Mouse (Mus musculus): ENCODE data around the gene P2rx5.

P2rx5 gene

DNA sequence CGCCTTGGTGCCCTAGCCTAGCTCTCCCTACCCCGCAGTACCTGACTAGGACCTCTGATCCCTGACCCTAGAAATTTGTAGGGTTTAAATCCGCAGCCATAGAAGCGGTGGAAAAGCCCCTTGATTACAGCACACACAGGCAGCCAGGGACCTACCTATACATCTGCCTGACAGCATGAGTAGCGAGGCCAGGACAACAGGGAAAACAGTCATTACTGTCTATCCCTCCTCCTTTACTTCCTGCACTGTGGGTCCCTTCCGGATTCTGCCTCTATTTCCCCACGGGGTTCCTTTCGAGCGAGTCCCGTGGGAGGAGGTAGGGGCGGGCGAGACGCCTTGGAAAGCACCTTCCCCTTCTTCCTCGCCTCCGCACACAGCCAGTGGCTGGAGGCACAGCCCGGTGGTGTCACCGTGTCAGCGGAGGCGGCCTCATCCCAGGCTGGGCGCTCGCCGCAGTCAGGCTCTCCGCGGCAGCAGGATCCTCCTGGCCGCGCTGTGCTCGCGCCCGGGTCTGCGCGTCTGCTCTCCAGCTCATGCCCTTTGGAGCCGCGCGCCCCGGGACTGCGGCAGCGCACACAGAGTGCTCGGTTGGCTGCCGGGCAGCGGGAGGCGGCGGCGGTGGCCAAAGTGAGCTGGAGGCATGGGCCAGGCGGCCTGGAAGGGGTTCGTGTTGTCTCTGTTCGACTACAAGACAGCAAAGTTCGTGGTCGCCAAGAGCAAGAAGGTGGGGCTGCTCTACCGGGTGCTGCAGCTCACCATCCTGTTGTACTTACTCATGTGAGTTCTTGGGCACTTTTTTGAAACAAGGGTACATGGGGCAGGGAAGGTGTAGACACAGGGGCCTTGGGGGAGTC is at the start of gene P2rx5:
P2rx5 (plus strand) TSS at position 465 of the 854 bp plus-strand sequence.
- DNase-seq (ENCODE audit: extremely low read depth, insufficient read length, low spot score) = no peak

DNA sequence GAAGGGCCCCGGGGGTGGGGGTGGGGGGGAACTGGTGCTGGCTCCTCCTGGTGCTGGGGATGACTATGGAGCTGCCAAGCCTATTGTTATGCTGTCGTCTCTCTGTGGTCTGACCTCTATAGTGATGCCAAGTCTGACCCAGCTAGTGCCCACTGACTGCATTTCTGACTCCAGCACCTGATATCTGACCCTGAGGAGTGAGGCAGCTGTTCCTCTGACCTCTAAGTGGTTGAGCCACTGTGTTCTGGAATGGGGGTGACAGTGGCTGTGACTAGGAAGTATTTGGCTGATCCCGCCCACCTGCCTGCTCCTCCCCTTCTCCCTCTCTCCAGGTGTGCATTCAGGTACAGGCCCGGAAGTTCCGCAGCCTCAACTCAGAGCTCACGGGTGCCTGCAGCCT is 48.8 kb upstream of the P2rx5 start:
- DNase-seq (ENCODE audit: extremely low read depth, insufficient read length, low spot score) = no peak

DNA sequence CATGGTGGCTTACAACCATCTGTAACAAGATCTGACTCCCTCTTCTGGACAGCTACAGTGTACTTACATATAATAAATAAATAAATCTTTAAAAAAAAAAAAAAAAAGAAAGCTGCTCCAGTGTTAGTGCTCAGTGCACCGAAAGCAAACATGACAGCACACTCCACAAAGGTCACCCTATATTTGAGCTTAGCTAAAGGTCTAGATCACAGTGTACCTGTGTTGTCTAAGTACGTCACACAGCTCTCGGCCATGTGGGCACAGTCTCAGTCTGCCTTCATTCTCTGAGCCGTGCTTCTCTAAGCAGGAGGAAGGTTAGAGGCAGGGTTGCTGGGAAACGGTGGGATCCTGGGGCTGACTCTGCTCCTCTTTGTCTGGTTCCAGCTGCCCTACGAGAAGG is 33.7 kb upstream of the P2rx5 start:
- no peak for DNase-seq (ENCODE audit: extremely low read depth, insufficient read length, low spot score)

DNA sequence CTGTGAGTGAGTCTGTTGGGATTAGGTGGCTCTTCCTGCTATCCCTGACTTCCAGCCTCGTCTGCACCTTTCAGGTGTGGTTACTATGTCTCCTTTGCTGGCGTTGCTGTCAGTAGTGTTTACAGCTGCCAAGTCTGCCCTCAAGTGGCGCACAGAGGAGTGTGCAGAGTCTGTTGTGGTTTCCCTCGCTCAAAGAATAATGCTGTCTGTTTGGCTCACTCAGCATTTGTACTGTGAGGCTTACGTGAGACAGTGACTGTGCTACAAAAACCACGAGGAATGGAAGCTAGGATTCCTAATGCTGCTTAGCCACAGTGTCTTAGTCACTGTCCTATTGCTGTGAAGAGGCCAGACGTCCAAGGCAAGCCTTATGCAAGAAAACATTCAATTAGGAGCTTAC is 29.2 kb upstream of the P2rx5 start:
- peak; percentile 40 for DNase-seq (ENCODE audit: extremely low read depth, insufficient read length, low spot score)

DNA sequence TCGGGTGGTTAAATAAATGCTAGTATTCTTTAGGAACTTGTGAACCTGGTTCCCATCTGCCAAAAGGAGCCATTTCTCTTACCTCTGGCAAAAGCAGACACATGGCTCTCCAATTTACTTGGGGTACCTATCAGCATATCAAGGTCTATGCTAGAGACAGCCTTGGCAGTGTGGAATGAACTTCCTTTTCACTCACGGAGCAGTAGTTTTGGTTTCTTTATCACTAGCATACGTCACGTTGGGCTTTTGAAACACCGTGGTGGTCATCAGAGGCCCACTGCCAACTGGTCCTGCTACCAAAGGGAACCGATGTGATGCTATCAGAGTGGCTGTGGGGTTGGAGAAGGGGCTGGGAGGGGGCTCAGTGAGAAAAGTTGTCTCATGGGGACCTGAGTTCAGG is 27.2 kb upstream of the P2rx5 start:
- no peak for DNase-seq (ENCODE audit: extremely low read depth, insufficient read length, low spot score)

DNA sequence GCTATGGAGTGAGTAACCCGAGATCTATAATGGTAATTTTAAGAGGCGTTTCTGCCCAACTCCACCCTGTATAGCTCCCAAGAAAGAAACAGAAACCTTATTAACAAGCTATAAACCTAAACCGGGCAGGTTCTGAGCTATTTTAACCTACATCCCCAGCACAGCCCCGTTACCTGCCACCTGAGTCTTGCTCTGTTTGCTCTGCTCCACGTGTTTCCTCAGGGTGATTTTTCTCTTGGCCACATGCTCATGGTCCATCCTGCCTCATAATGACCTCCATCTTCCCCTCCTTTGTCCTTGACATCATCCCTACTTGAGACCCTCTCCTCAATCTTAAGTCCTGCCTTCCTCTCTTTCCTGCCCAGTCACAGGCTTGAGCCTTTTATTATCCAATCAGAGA is 26.0 kb upstream of the P2rx5 start:
- DNase-seq (ENCODE audit: extremely low read depth, insufficient read length, low spot score) = no peak

DNA sequence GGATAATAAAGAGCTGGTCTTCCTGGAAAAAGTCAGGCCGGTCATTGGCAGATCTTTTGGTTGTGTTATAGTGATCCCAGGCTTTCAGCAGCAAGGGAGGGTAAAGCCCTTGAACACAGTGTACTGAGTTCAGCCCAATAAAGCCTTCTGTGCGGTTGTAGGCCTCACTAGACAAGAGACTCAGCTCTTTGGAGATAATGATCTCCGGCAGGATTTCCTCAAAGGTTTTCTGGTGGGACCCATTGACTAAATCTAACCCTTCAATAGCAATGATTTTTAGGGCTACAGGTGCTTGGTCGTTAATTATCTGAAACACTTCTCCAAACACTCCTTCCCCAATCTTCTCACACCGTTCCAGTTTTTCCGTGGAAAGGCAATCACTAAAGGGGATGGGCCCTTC is 23.6 kb upstream of the P2rx5 start:
- DNase-seq (ENCODE audit: extremely low read depth, insufficient read length, low spot score) = no peak

DNA sequence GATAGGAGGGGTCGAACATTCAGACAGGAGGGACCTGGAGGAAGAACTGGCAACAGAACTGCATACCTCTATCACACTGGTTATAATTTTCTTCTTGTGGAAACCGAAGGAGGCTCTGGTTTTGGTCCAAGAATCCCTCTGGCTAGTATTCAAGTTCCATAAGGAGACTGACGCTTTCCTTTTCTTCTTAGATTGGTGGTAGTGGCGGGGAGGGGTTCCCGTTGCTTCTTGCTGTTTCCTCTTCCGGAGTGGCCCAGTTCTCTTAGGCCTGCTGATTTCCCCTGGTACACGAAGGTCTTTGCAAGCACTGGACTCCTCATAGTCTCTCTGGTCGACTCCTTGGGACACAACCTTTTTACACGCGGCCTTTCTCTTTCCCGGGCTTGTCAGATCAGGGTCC is 23.1 kb upstream of the P2rx5 start:
- DNase-seq (ENCODE audit: extremely low read depth, insufficient read length, low spot score) = no peak

DNA sequence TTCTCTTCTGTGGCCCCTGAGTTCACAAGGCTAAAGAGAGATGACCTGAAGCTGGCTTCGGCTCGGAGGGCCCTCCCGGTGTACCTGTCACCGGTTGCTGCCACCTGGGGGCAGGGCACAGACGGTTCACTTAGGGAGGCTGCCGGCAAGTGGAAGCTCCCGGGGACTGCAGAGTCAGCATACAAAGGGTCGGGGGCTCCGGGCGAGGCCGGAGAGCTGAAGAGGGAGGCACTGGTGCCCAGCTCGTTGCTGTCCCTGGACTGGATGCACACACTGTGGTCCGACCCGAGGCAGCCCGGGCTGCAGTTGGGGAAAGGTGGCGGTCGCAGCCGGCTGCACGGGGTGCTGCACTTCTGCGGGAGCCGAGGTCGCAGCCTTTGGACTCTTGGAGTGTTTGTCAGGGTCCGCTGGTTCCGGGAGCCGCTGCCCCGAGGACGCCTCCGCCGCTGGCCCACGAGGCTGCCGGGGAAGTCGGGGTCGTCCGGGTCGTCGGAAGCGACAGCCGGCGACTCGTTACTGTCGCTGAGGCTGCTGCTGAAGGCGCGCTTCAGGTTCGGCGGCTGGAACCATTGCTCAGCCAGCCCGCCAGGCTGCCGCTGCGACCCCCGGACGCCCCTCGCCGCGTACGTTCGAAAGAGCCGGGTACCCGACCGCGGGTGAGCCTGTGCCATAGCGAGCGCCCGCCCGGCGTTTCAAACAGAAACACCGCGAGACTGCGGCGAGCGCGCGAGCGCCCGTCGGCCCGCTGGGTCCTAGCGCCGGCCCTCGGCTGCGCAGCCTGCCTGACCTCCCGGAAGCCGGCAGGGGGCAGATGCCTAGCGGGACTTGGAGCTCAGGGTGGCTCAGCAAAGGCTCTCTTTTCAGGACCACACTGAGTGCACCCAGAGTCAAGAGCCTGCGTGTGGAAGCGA is 22.4 kb upstream of the P2rx5 start, which contains the start of gene Haspin:
Haspin (minus strand) TSS at position 704 of the 911 bp plus-strand sequence.
- DNase-seq (ENCODE audit: extremely low read depth, insufficient read length, low spot score) = peak; percentile 93

DNA sequence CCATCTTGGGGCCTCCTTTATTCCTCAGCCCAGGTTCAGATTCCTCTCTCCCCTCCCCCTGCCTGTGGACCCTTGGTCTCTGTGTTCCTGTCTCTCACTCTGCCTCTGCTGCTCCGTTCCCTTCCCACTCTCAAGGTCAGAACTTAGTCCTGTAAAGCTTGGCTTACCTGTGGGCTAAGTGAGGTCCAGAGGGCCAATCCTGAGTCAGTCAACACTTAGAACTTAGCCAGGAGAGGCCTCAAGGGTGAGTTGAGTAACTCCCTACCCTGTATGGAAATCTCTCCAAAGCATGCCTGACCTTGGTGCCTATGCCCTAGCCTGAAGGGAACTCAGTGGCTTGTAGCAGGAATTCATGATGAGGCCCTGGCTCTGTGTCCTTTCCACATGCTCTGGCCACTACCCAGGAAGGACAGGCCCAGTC is 15.9 kb upstream of the P2rx5 start:
- no peak for DNase-seq (ENCODE audit: extremely low read depth, insufficient read length, low spot score)

DNA sequence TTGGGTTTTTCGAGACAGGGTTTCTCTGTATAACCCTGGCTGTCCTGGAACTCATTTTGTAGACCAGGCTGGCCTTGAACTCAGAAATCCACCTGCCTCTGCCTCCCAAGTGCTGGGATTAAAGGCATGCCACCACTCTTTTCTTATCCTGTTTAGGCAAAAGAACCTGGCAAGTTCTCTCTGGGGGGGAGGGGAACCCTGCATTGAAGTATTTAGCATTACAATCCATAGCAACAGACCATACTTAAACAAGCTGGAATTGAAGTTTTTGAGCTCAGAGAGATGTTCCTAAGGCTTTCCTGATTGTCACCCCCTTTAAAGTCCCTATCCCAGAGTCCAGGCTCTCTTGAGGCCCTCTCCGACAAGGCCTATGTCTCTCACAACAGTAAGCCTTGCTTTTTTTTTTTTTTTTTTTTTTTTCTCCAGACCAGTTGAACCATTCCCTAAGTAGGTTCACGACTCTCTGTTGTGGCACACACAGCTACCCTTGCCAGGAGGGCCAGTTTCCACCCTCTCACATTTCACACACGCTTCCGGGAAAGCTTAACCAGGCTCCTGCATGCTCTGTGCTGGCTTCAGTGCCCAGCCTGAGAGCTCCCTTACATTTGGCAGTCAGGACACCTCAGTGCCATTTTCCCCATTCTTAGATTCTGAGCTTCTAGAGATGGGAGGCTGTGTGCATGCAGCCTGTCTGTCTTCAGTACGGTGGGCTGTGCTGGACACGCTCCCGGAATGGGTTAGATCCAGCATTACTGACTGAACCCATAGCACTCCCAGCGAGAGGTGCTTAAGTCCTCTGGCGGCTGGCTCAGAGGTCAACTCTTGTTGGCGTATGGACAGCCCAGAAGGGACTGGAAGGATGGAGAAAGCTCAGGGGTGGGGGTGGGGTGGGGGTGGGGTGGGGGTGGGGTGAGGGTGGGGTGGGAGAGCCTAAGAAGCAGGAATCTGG is 13.9 kb upstream of the P2rx5 start:
- no peak for DNase-seq (ENCODE audit: extremely low read depth, insufficient read length, low spot score)

DNA sequence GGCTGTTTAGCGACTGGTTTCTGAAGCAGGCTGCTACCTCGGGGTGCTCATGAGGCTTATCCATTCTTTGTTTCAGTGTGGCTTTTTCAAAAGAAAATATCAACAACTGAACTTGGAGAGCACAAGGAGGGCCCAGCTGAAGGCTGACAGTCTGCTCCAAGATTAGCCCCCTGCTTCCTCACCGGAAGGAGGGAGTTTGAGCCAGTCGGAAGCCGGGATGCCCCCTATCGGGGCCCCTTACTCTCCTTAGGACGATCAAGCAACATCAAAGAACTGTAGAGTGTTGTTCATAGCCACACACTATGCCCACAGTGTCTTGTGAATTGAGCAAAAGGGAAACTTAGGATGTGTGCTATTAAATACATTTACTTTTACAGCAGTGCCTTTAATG is 13.3 kb upstream of the P2rx5 start:
- DNase-seq (ENCODE audit: extremely low read depth, insufficient read length, low spot score) = no peak

DNA sequence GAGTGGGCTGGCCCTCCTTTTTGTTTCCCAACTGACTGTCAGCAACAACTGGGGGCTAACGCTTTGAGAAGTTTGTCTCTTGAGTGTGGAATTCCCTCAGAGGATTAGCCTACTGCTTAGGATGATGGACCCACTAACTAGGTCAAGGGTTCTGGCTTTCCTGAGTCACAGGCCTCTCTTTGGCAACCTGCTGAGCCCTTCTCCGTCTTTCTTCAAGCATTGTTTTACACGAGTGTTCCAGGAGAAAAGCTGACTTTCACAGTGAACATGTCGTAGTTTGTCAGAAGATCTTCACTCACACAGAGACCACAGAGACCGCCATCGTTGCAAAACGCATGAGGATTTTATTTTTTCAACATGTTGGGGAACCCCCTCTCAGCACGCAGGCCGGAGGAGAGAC is 12.0 kb upstream of the P2rx5 start:
- DNase-seq (ENCODE audit: extremely low read depth, insufficient read length, low spot score) = no peak

DNA sequence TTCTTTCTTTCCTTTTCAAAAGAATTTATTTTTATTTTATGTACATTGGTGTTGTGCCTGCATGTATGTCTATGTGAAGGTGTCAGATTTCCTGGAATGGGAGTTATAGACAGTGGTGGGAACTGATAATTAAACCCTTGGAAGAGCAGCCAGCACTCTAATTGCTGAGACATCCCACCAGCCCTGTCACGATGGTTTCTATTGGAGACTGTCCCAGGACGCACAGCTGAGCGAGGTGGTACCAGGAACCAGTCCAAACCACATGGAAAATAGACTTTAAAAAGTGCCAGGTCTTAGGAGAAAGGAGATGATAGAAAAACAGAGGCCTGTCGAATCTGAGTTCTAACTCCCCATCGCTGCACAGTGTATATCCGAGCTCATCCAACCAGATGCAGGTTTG is 5.2 kb upstream of the P2rx5 start:
- DNase-seq (ENCODE audit: extremely low read depth, insufficient read length, low spot score) = no peak

DNA sequence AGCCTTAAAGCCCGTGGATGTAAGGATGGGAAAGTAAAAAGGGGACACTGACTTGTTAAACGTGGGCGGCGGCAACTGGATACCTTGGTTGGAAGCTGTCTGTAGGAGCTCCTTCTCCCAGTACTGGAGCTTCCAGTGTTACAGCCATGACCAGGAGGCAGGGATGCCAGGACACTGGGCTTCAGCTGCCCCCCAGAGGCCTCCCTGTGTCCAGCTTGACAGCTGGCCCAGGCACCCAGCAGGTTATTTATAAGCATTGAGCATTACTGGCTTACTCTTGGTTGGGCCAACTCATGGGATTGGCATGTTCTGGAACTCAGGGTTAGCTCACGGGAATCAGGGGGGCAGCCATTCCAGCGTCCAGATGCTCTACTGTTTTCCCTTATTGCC is 585 bp downstream of the P2rx5 start:
- peak; percentile 76 for DNase-seq (ENCODE audit: extremely low read depth, insufficient read length, low spot score)

DNA sequence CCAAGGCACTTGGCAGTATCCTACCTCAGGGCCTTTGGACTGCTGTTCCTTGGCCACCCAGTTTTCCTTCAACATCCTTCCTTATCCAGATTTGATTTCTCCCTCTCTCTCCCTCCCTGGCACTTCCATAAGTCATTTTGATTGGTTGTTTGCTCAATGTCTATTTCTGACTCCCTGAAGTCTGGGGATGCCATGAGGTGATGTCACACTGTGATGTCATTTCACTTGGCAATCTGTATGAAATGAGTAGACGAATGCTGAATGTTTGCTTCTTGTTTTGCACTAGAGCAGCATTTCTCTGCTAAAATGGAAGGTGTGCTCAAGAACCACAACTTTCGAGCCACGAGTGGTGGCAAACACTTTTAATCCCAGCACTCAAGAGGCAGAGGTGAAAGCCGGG is 1.4 kb downstream of the P2rx5 start:
- peak; percentile 47 for DNase-seq (ENCODE audit: extremely low read depth, insufficient read length, low spot score)

DNA sequence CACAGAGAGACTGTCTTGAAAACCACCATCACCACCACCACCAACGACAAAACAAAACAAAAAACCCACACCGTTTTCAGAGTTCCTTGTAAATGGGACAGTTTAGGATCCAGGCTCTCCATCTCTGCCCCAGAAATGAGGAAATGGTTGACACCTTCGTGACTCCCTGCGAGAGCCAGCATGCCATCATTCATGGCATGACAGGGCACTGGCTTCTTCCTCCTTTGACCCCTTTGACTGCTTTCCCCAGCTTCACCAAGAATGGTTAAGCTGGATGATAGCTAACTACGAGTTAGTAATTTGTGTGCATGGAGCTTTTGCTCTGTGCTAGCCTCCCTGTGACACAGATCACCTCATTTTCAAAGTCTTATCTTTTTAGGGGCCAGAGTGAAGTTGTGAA is 2.1 kb downstream of the P2rx5 start:
- DNase-seq (ENCODE audit: extremely low read depth, insufficient read length, low spot score) = no peak

DNA sequence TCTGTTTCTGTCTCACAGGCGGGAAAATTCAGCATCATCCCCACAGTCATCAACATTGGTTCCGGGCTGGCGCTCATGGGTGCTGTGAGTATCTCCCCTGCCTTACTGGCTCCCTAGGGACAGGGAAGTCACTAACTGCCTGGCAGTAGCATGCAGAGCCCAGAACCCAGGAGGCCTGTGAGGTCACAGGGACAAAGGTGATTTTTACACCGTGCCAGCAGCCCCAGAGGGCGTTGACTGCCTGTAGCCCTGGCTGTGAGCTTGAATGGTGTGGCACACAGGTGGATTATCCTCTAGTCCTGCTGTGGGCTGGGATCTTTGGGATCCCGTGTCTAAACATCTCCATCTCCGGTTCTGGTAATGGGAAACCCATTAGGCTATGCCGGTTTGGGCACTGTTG is 7.8 kb downstream of the P2rx5 start:
- no peak for DNase-seq (ENCODE audit: extremely low read depth, insufficient read length, low spot score)

DNA sequence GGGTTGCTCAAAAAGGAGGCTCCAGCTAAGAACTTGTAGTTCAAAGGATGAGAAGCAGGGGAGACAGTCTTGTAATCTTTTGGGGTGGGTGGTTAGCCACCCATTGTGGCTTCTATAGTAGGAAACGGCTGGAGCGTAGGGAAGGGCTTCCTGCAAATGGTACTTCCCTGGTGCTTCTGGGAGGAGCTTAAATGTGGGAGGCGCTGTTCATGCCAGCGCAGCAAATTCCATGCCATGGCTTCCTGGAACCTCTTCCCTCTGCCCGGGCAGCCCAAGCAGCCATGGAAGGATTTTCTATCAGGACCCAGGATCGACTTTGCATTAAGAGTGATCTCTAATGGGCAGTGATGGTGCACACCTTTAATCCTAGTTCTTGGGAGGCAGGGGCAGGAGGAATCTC is 8.4 kb downstream of the P2rx5 start:
- no peak for DNase-seq (ENCODE audit: extremely low read depth, insufficient read length, low spot score)

DNA sequence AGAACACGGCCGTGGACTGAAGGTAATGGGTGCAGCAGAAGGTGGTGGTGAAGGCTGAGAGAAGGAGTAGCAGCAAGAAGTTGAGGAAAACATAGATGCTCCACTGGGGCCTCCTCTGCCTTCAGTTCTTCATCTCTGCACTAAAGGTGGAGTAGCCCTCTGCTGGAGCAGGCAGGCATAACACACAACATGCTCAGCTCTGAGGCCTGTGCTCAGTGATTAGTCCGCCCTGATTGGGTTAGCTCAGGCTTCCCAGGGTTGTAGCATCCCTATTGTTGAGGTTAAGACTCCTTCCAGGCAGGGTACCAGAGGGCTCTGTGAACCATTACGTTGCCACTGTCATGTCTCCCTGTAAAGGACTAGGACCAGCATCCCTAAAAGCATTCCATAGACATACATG is 9.0 kb downstream of the P2rx5 start:
- DNase-seq (ENCODE audit: extremely low read depth, insufficient read length, low spot score) = no peak

DNA sequence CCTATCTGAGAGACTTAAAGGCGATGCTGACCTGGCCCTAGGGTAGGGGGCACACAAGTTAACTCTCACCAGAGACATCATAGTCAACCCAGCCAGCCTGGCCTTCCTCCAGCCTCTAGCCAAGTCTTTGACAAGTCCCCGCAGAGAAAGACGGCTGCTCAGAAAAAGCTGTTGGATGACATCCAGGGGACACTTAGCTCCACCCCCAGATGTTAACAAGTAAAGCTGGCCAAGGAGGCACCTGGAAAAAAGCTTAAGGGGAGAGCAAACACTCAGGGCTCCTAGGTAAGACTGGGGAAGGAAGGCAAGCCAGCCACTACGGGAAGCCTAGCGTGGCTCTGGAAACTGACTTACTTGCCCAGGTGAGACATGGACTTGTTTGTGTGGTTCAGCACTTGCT is 12.0 kb downstream of the P2rx5 start:
- no peak for DNase-seq (ENCODE audit: extremely low read depth, insufficient read length, low spot score)

All from 3134 (cell line).